Mouse (Mus musculus): ENCODE data around the gene Fam57b. TPM values are rescaled to one million over a fixed set of nuclear protein-coding genes. Genes with fewer than 3 reads are reported as not detected.

Fam57b gene
- total RNA-seq, 2 experiments from 2014 or later: 8.2 to 9.7 TPM

- no peak for DNase-seq
- intact Hi-C loops (cut with DNase I): no loop called here
Observed at GRCm38 (mm10) chr7:126795387-126796317, 1.8 kb upstream of the Fam57b start.

GRCm38 (mm10) chr7:126796350-126796932 is 1.0 kb upstream of the Fam57b start:
- no peak for DNase-seq
- intact Hi-C loops (cut with DNase I): no loop called here

- peak in 1 of 2 experiments; percentile 56 for DNase-seq
- intact Hi-C loops (cut with DNase I): loop anchor here (2.0 kb wide), 1 partner anchor 40 kb away; the partner anchor contains the start of gene Mapk3
Observed at GRCm38 (mm10) chr7:126798127-126799049, 920 bp downstream of the Fam57b start.

- DNase-seq: peak; percentile 95 to 96
- intact Hi-C loops (cut with DNase I): loop anchor here (2.0 kb wide), 1 partner anchor 40 kb away; the partner anchor contains the start of gene Mapk3
Observed at GRCm38 (mm10) chr7:126799050-126799467, 1.6 kb downstream of the Fam57b start.

GRCm38 (mm10) chr7:126799468-126800268 is 2.2 kb downstream of the Fam57b start:
- intact Hi-C loops (cut with DNase I): loop anchor here (2.0 to 5.0 kb wide), 2 partner anchors 41 to 63 kb away; partner anchors contain the start of genes Hirip3, Ino80e and Mapk3
- peak in 1 of 2 experiments; percentile 81 for DNase-seq

- DNase-seq: no peak
- intact Hi-C loops (cut with DNase I): loop anchor here (5.0 kb wide), 1 partner anchor 62 kb away; the partner anchor contains the start of genes Hirip3 and Ino80e
Observed at GRCm38 (mm10) chr7:126800269-126801056, 3.0 kb downstream of the Fam57b start.

- intact Hi-C loops (cut with DNase I): loop anchor here (5.0 kb wide), 1 partner anchor 61 kb away; the partner anchor contains the start of genes Hirip3 and Ino80e
- DNase-seq: no peak
Observed at GRCm38 (mm10) chr7:126801057-126801422, 3.6 kb downstream of the Fam57b start.

GRCm38 (mm10) chr7:126802134-126802889 is 4.8 kb downstream of the Fam57b start:
- intact Hi-C loops (cut with DNase I): loop anchor here (5.0 kb wide), 1 partner anchor 60 kb away; the partner anchor contains the start of genes Hirip3 and Ino80e
- no peak for DNase-seq

- DNase-seq: no peak
- intact Hi-C loops (cut with DNase I): loop anchor here (5.0 kb wide), 1 partner anchor 59 kb away; the partner anchor contains the start of genes Hirip3 and Ino80e
Observed at GRCm38 (mm10) chr7:126803181-126803580, 5.7 kb downstream of the Fam57b start.

- DNase-seq: no peak
- intact Hi-C loops (cut with DNase I): loop anchor here (5.0 kb wide), 1 partner anchor 59 kb away; the partner anchor contains the start of genes Hirip3 and Ino80e
Observed at GRCm38 (mm10) chr7:126803751-126804150, 6.3 kb downstream of the Fam57b start.

GRCm38 (mm10) chr7:126806956-126807355 is 9.5 kb downstream of the Fam57b start:
- intact Hi-C loops (cut with DNase I): no loop called here
- no peak for DNase-seq

GRCm38 (mm10) chr7:126807405-126807804 is 9.9 kb downstream of the Fam57b start:
- no peak for DNase-seq
- intact Hi-C loops (cut with DNase I): no loop called here

- peak; percentile 88 for DNase-seq
- intact Hi-C loops (cut with DNase I): no loop called here
Observed at GRCm38 (mm10) chr7:126808703-126809455, 11.4 kb downstream of the Fam57b start.

GRCm38 (mm10) chr7:126809723-126810369 is 12.4 kb downstream of the Fam57b start:
- intact Hi-C loops (cut with DNase I): no loop called here
- no peak for DNase-seq

- DNase-seq: no peak
Observed at GRCm38 (mm10) chr7:126815726-126816222, 18.3 kb downstream of the Fam57b start.

GRCm38 (mm10) chr7:126816494-126816893 is 19.0 kb downstream of the Fam57b start:
- intact Hi-C loops (cut with DNase I): no loop called here
- DNase-seq: no peak

More at GRCm38 (mm10) chr7:126815726-126816222, 18.3 kb downstream of the Fam57b start:
- intact Hi-C loops (cut with DNase I): no loop called here
